Mouse (Mus musculus) stomach, embryonic 16.5 days (tissue): Measurements from ENCODE around the gene Urad. TPM values are rescaled to one million over a fixed set of nuclear protein-coding genes. Genes with fewer than 3 reads are reported as not detected.
A peak's percentile ranks its signal among the peaks of the same experiment; 100 is the strongest.

Experiments used
- ATAC-seq: fragments of 200-750 bp; cut with Nextera tagmentation; 2 replicates; pipeline ENCODE4 v1.8.0; 2017; ENCODE audit warnings: moderate number of reproducible peaks, moderate TSS enrichment; ENCODE audit not compliant: insufficient read depth, low FRiP score
- H3K27ac ChIP-seq: fragments of 300-500 bp; sonication (generic); 2 replicates; pipeline ENCODE4 v1.5.1; 2014; ENCODE audit warnings: low read length
- H3K27me3 ChIP-seq: fragments of 300-500 bp; sonication (generic); 2 replicates; pipeline ENCODE4 v1.6.1; 2014; ENCODE audit warnings: low read length, control low read depth, mixed read lengths; ENCODE audit not compliant: control insufficient read depth, insufficient read depth
- H3K36me3 ChIP-seq: fragments of 300-500 bp; sonication (generic); 2 replicates; pipeline ENCODE4 v1.6.1; 2014; ENCODE audit warnings: low read length; ENCODE audit not compliant: control insufficient read depth, insufficient read depth
- H3K4me1 ChIP-seq: fragments of 300-500 bp; sonication (generic); 2 replicates; pipeline ENCODE4 v1.6.1; 2014; ENCODE audit warnings: low read length, control low read depth, mixed read lengths; ENCODE audit not compliant: control insufficient read depth, insufficient read depth
- H3K4me2 ChIP-seq: fragments of 300-500 bp; sonication (generic); 2 replicates; pipeline ENCODE4 v1.6.1; 2014; ENCODE audit warnings: low read depth, low read length, mixed read lengths
- H3K4me3 ChIP-seq: fragments of 300-500 bp; sonication (generic); replicated peaks from 2 replicates; pipeline ENCODE4 v1.5.1; 2014; ENCODE audit warnings: mild to moderate bottlenecking, low read length
- H3K9ac ChIP-seq: fragments of 300-500 bp; sonication (generic); 2 replicates; pipeline ENCODE4 v1.6.1; 2014; ENCODE audit warnings: low read length
- H3K9me3 ChIP-seq: fragments of 300-500 bp; sonication (generic); replicated peaks from 2 replicates; pipeline ENCODE4 v1.6.1; 2016; ENCODE audit warnings: low read length, control low read depth; ENCODE audit not compliant: control insufficient read depth
- WGBS: fragments of 180-500 bp; shearing (Covaris S2); extraction: QIAGEN DNeasy Blood & Tissue Kit; methylation state at CpG from one replicate; pipeline ENCODE4 v1.1.7; 2014; 5-methylcytosine and 5-hydroxymethylcytosine counted together
- polyA plus RNA-seq: library from polyadenylated mRNA; unstranded; fragments of >200 nt; fragmentation: Nextera tagmentation; extraction: Ambion mirVana; gene quantifications from 2 replicates; pipeline ENCODE4 v1.2.1, GENCODE M21; 2015

Gene Urad
- polyA plus RNA-seq, 1 experiment from 2014 or later = not detected

GRCm38 (mm10) chr5:147299255-147300000 is 22.8 kb downstream of the Urad start:
- peaks cover 7% of the 10 kb centered on the region; the same call in 1 of the 2 replicates for H3K4me1 ChIP-seq
- H3K4me3 ChIP-seq = peak overlapping the region; percentile 29
- no peaks in the 10 kb centered on the region for H3K9me3 ChIP-seq
- peak; percentile 89 for ATAC-seq
- H3K36me3 ChIP-seq = no peaks in the 10 kb centered on the region
- WGBS = 1% methylated on average over 41 of the region's 41 CpGs
- H3K4me2 ChIP-seq = peak overlapping the region; percentile 54
- peaks cover 77% of the 10 kb centered on the region for H3K27me3 ChIP-seq
- peak overlapping the region; percentile 16; the same call in 1 of the 2 replicates for H3K9ac ChIP-seq
- no peak overlapping the region for H3K27ac ChIP-seq

- WGBS = 47% methylated on average over 5 of the region's 5 CpGs
- no peak overlapping the region for H3K4me3 ChIP-seq
- H3K4me1 ChIP-seq = peaks cover 16% of the 10 kb centered on the region; the same call in 1 of the 2 replicates
- H3K36me3 ChIP-seq = no peaks in the 10 kb centered on the region
- H3K27ac ChIP-seq = no peak overlapping the region
- no peak overlapping the region for H3K4me2 ChIP-seq
- no peak overlapping the region for H3K9ac ChIP-seq
- H3K9me3 ChIP-seq = no peaks in the 10 kb centered on the region
- peaks cover 75% of the 10 kb centered on the region for H3K27me3 ChIP-seq
- no peak for ATAC-seq
These were observed 25.0 kb downstream of the Urad start for GRCm38 (mm10) chr5:147297249-147297648.

- no peak overlapping the region for H3K9ac ChIP-seq
- WGBS = 15% methylated on average over 20 of the region's 20 CpGs
- H3K4me2 ChIP-seq = no peak overlapping the region
- no peaks in the 10 kb centered on the region for H3K36me3 ChIP-seq
- H3K27me3 ChIP-seq = peaks cover 47% of the 10 kb centered on the region
- peak; percentile 45; the same call in 1 of the 2 replicates for ATAC-seq
- no peak overlapping the region for H3K27ac ChIP-seq
- H3K4me3 ChIP-seq = no peak overlapping the region
- no peaks in the 10 kb centered on the region for H3K9me3 ChIP-seq
- H3K4me1 ChIP-seq = peaks cover 11% of the 10 kb centered on the region
These were observed 28.1 kb downstream of the Urad start for GRCm38 (mm10) chr5:147294121-147294520.

- H3K27me3 ChIP-seq = peaks cover 40% of the 10 kb centered on the region
- H3K9ac ChIP-seq = no peak overlapping the region
- H3K27ac ChIP-seq = peak overlapping the region; percentile 64
- no peak overlapping the region for H3K4me3 ChIP-seq
- no peaks in the 10 kb centered on the region for H3K36me3 ChIP-seq
- ATAC-seq = peak; percentile 86
- H3K4me1 ChIP-seq = peaks cover 9% of the 10 kb centered on the region
- H3K4me2 ChIP-seq = peak overlapping the region; percentile 5; the same call in 1 of the 2 replicates
- H3K9me3 ChIP-seq = no peaks in the 10 kb centered on the region
- 16% methylated on average over 18 of the region's 18 CpGs for WGBS
These were observed 28.9 kb downstream of the Urad start for GRCm38 (mm10) chr5:147293127-147293910.

GRCm38 (mm10) chr5:147292506-147293120 is 29.6 kb downstream of the Urad start:
- Histone ChIP-seq H3K4me2 (peak overlapping the region; percentile 5), H3K9ac (0 out of 2 replicates have a peak overlapping the region, but pooled peaks have one; percentile 12), H3K27ac (peak overlapping the region; percentile 64), H3K36me3 (no peaks in the 10 kb centered on the region), H3K4me1 (peaks cover 9% of the 10 kb centered on the region), H3K9me3 (no peaks in the 10 kb centered on the region), H3K4me3 (no peak overlapping the region), H3K27me3 (peaks cover 33% of the 10 kb centered on the region)
- peak; percentile 59; the same call in 1 of the 2 replicates for ATAC-seq
- 23% methylated on average over 13 of the region's 13 CpGs for WGBS

- no peak for ATAC-seq
- Histone ChIP-seq H3K4me1 (peaks cover 9% of the 10 kb centered on the region), H3K4me2 (peak overlapping the region; percentile 5), H3K9ac (0 out of 2 replicates have a peak overlapping the region, but pooled peaks have one; percentile 12), H3K27ac (peak overlapping the region; percentile 64), H3K9me3 (no peaks in the 10 kb centered on the region), H3K36me3 (no peaks in the 10 kb centered on the region), H3K27me3 (peaks cover 34% of the 10 kb centered on the region), H3K4me3 (no peak overlapping the region)
- WGBS = 13% methylated on average over 16 of the region's 16 CpGs
These were observed 30.3 kb downstream of the Urad start for GRCm38 (mm10) chr5:147291764-147292505.

GRCm38 (mm10) chr5:147284365-147284764 is 37.9 kb downstream of the Urad start:
- Histone ChIP-seq H3K9ac (no peak overlapping the region), H3K4me1 (no peaks in the 10 kb centered on the region), H3K27me3 (peaks cover 21% of the 10 kb centered on the region), H3K4me2 (no peak overlapping the region), H3K9me3 (no peaks in the 10 kb centered on the region), H3K4me3 (no peak overlapping the region), H3K36me3 (no peaks in the 10 kb centered on the region), H3K27ac (no peak overlapping the region)
- 74% methylated on average over 4 of the region's 4 CpGs for WGBS
- ATAC-seq = no peak

- Histone ChIP-seq H3K9me3 (no peaks in the 10 kb centered on the region), H3K4me1 (no peaks in the 10 kb centered on the region), H3K4me3 (no peak overlapping the region), H3K4me2 (no peak overlapping the region), H3K36me3 (no peaks in the 10 kb centered on the region), H3K27ac (no peak overlapping the region), H3K9ac (no peak overlapping the region), H3K27me3 (peaks cover 74% of the 10 kb centered on the region)
- WGBS = 2% methylated on average over 13 of the region's 13 CpGs
- no peak for ATAC-seq
These were observed 44.7 kb downstream of the Urad start for GRCm38 (mm10) chr5:147277547-147277925.
